ENCODE assay signal across 18 mouse cellular contexts in genomic region chr9:66561496-66561895, GRCm38 (mm10). TPM values are rescaled to one million over a fixed set of nuclear protein-coding genes. Genes with fewer than 3 reads are reported as not detected.
DNase-seq lines count a peak whose midpoint lies in the region; ATAC-seq and TF ChIP-seq lines count a peak whose summit lies in the region.
"Had no signal": no experiment of that assay in that cellular context is flagged by ENCODE, and none has a peak within 500 bp of the region (broad histone marks: within the 10 kb centered on the region; RNA-seq: fewer than 3 reads in every experiment).

No protein-coding gene starts in this region.

- 88% methylated on average over 2 of the region's 2 CpGs for WGBS in heart, postnatal 0 days

- no peak for DNase-seq in heart, postnatal 0 days (ENCODE audit: low spot score)
- DNase-seq in heart, adult 18-20 months, result no peak
- peak; percentile 23 for DNase-seq in kidney, adult 18-20 months
- DNase-seq in kidney, postnatal 4 days, result no peak
- DNase-seq in kidney, adult 8-10 months, result peak; percentile 42 to 71
- DNase-seq in kidney, postnatal 14 days, result peak; percentile 39
- DNase-seq in gastrocnemius, postnatal 25 days, result no peak
- DNase-seq: adrenal gland, postnatal 14 days; cerebellum, adult 11-12 months; cerebellum, adult 9-10 months; cerebellum, postnatal 25 days; gastrocnemius, postnatal 10 days had no signal

- H3K4me1 ChIP-seq in heart, postnatal 0 days (ENCODE audit: control insufficient read depth, insufficient read depth), result peaks cover 11% of the 10 kb centered on the region; the same call in 1 of the 2 replicates

- no peak overlapping the region for H3K4me3 ChIP-seq in heart, postnatal 0 days (ENCODE audit: low read depth, low read length)
- H3K4me3 ChIP-seq: embryonic facial prominence, embryonic 12.5 days; forebrain, embryonic 15.5 days; heart, embryonic 10.5 days; heart, embryonic 15.5 days had no signal

- no peak for ATAC-seq in heart, postnatal 0 days (ENCODE audit: insufficient read depth, low read depth)
- ATAC-seq in granulocyte monocyte progenitor cell, adult 5-6 weeks (replicated peaks; ENCODE audit: poor library complexity, severe bottlenecking), result no peak
- ATAC-seq: forebrain, embryonic 15.5 days; Patski had no signal

- no peak for TF ChIP-seq CTCF in heart, postnatal 0 days (IDR thresholded peaks at IDR 0.05; ENCODE audit: low read depth)

- H3K36me3 ChIP-seq in heart, postnatal 0 days (replicated peaks; ENCODE audit: control insufficient read depth, insufficient read depth, low read length), result no peaks in the 10 kb centered on the region
- H3K36me3 ChIP-seq: embryonic facial prominence, embryonic 12.5 days; forebrain, embryonic 15.5 days; heart, embryonic 10.5 days; heart, embryonic 15.5 days had no signal

- H3K9me3 ChIP-seq in heart, postnatal 0 days (replicated peaks; ENCODE audit: control insufficient read depth, low read length), result no peaks in the 10 kb centered on the region
- H3K9me3 ChIP-seq: embryonic facial prominence, embryonic 12.5 days; forebrain, embryonic 15.5 days; heart, embryonic 10.5 days; heart, embryonic 15.5 days had no signal

- no peak for TF ChIP-seq EP300 in heart, postnatal 0 days (IDR thresholded peaks at IDR 0.05; ENCODE audit: low read depth)

- H3K9ac ChIP-seq in heart, postnatal 0 days (replicated peaks; ENCODE audit: low read depth, low read length), result no peak overlapping the region
- H3K9ac ChIP-seq: embryonic facial prominence, embryonic 12.5 days; forebrain, embryonic 15.5 days; heart, embryonic 15.5 days had no signal

- no peaks in the 10 kb centered on the region for H3K27me3 ChIP-seq in heart, postnatal 0 days (ENCODE audit: control insufficient read depth, insufficient read depth, low read length)
- H3K27me3 ChIP-seq: embryonic facial prominence, embryonic 12.5 days; forebrain, embryonic 15.5 days; heart, embryonic 15.5 days; Patski had no signal

- H3K4me2 ChIP-seq in heart, postnatal 0 days (ENCODE audit: low read depth, low read length), result no peak overlapping the region
- H3K4me2 ChIP-seq: embryonic facial prominence, embryonic 12.5 days; forebrain, embryonic 15.5 days; heart, embryonic 15.5 days had no signal

- peak overlapping the region; percentile 30; the same call in 1 of the 2 replicates for H3K27ac ChIP-seq in heart, postnatal 0 days (ENCODE audit: low read depth)
- H3K27ac ChIP-seq: embryonic facial prominence, embryonic 12.5 days; heart, embryonic 10.5 days had no signal

RNA-seq across cellular contexts. Expression of gene Usp3, which starts 31.4 kb away (rescaled TPM):
- total RNA-seq in heart, postnatal 0 days (2014; rRNA removed; ENCODE audit: low replicate concordance), result 53.4 and 275 TPM in 2 replicates
- polyA plus RNA-seq in heart, postnatal 0 days (2015; fragmentation: Nextera tagmentation; extraction: Ambion mirVana), result 31.8 and 39.4 TPM in 2 replicates
- 10 to 100 TPM; 14.4 to 19.6 TPM for total RNA-seq in heart, adult 18-20 months (2021)
- total RNA-seq in gastrocnemius, postnatal 25 days (2021), result 10 to 100 TPM; 12.8 to 15.4 TPM
- 37.4 and 72.1 TPM in 2 replicates for total RNA-seq in granulocyte monocyte progenitor cell, adult 5-6 weeks (2014; fragmentation: Nextera tagmentation)
- 50.4 and 55.5 TPM in 2 replicates for total RNA-seq in granulocyte monocyte progenitor cell, adult 5-6 weeks (2017)

RNA-seq across cellular contexts. Expression of gene Fbxl22, which starts 47.1 kb away (rescaled TPM):
- 121 and 128 TPM in 2 replicates for total RNA-seq in heart, postnatal 0 days (2014; rRNA removed; ENCODE audit: low replicate concordance)
- 143 and 185 TPM in 2 replicates for polyA plus RNA-seq in heart, postnatal 0 days (2015; fragmentation: Nextera tagmentation; extraction: Ambion mirVana)
- 10 to 100 TPM; 35.6 to 38.2 TPM for total RNA-seq in heart, adult 18-20 months (2021)
- total RNA-seq in gastrocnemius, postnatal 25 days (2021), result 1 to 10 TPM; 3.5 to 7.0 TPM
- total RNA-seq in granulocyte monocyte progenitor cell, adult 5-6 weeks (2014; fragmentation: Nextera tagmentation), result 0.60 TPM in 1 of 2 replicates, not detected in the other
- 0.62 and 1.0 TPM in 2 replicates for total RNA-seq in granulocyte monocyte progenitor cell, adult 5-6 weeks (2017)

Comparison
In these comparisons a context has a peak if more than half of its experiments do, and no peak if none do; other contexts are left out.
1. DNase-seq: peak in kidney, adult 18-20 months (single experiment), kidney, adult 8-10 months (2 of 2) and kidney, postnatal 14 days (single experiment); none in heart, postnatal 0 days (single experiment), heart, adult 18-20 months (0 of 2), kidney, postnatal 4 days (0 of 2) and gastrocnemius, postnatal 25 days (single experiment).
2. RNA of gene Fbxl22, which starts 47.1 kb away (total RNA-seq): 121 to 128 TPM in heart, postnatal 0 days and 35.6 to 38.2 TPM in heart, adult 18-20 months; 3.5 to 7.0 TPM in gastrocnemius, postnatal 25 days and 0.60 to 1.0 TPM in granulocyte monocyte progenitor cell, adult 5-6 weeks; every median in the first group is over 4 times any median in the second.